In the genomic region with DNA sequence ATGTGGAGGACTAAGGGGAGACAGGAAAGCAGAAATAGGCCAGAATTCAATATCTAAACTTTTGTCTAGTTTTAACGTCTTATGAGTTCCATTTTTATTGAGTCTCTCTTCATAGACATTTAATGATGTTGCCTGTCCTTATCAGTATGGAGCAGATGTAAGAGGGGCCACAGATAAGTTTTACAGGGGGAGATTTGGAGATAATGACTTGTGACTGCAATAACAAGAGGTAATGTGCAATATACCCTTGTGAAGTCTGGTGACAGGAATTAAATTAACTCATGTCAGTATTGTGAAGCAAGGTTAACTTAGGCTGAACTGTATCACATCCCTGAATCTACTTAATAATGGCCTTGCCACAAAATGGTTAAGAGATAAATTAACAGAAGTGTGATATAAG, we compare ENCODE assay signal across 26 mouse cellular contexts.
"Had no signal": no experiment of that assay in that cellular context is flagged by ENCODE, and none has a peak within 500 bp of the region (broad histone marks: within the 10 kb centered on the region; RNA-seq: fewer than 3 reads in every experiment).

No protein-coding gene starts in this region.

- H3K4me3 ChIP-seq: embryonic facial prominence, embryonic 10.5 days; embryonic facial prominence, embryonic 12.5 days; embryonic facial prominence, embryonic 13.5 days; embryonic facial prominence, embryonic 15.5 days; erythroblast, embryonic 14.5 days; forebrain, embryonic 10.5 days; forebrain, embryonic 12.5 days; forebrain, embryonic 13.5 days; forebrain, embryonic 15.5 days; gastrocnemius, adult 2 months; heart, adult 2 months; heart, embryonic 10.5 days had no signal

- H3K27ac ChIP-seq: embryonic facial prominence, embryonic 10.5 days; embryonic facial prominence, embryonic 12.5 days; embryonic facial prominence, embryonic 13.5 days; embryonic facial prominence, embryonic 15.5 days; forebrain, embryonic 10.5 days; forebrain, embryonic 12.5 days; forebrain, embryonic 13.5 days; forebrain, embryonic 15.5 days; gastrocnemius, adult 2 months; heart, adult 2 months; heart, embryonic 10.5 days had no signal

- H3K36me3 ChIP-seq: embryonic facial prominence, embryonic 10.5 days; embryonic facial prominence, embryonic 12.5 days; embryonic facial prominence, embryonic 13.5 days; embryonic facial prominence, embryonic 15.5 days; forebrain, embryonic 10.5 days; forebrain, embryonic 12.5 days; forebrain, embryonic 15.5 days; heart, embryonic 10.5 days had no signal

- H3K4me1 ChIP-seq: embryonic facial prominence, embryonic 10.5 days; embryonic facial prominence, embryonic 12.5 days; embryonic facial prominence, embryonic 13.5 days; embryonic facial prominence, embryonic 15.5 days; forebrain, embryonic 10.5 days; forebrain, embryonic 12.5 days; forebrain, embryonic 13.5 days; forebrain, embryonic 15.5 days; heart, embryonic 10.5 days had no signal

- H3K9ac ChIP-seq: embryonic facial prominence, embryonic 12.5 days; embryonic facial prominence, embryonic 13.5 days; embryonic facial prominence, embryonic 15.5 days; forebrain, embryonic 12.5 days; forebrain, embryonic 13.5 days; forebrain, embryonic 15.5 days; forebrain, postnatal 0 days had no signal

- H3K27me3 ChIP-seq: embryonic facial prominence, embryonic 12.5 days; embryonic facial prominence, embryonic 13.5 days; embryonic facial prominence, embryonic 15.5 days; forebrain, embryonic 12.5 days; forebrain, embryonic 13.5 days; forebrain, embryonic 15.5 days had no signal

- DNase-seq: cerebellum, postnatal 10 days; cerebellum, postnatal 14 days; cerebellum, postnatal 25 days; cerebellum, postnatal 36 days; embryo, embryonic 11 days; forebrain, postnatal 0 days; gastrocnemius, adult 2 months; gastrocnemius, postnatal 10 days; gastrocnemius, postnatal 14 days; gastrocnemius, postnatal 25 days; gastrocnemius, postnatal 36 days; heart, adult 11 months; heart, adult 18-20 months; heart, adult 2 months had no signal

- H3K9me3 ChIP-seq: embryonic facial prominence, embryonic 10.5 days; embryonic facial prominence, embryonic 12.5 days; embryonic facial prominence, embryonic 13.5 days; embryonic facial prominence, embryonic 15.5 days; forebrain, embryonic 10.5 days; forebrain, embryonic 12.5 days; forebrain, embryonic 13.5 days; forebrain, embryonic 15.5 days; heart, embryonic 10.5 days had no signal

- ATAC-seq: forebrain, embryonic 13.5 days; forebrain, embryonic 14.5 days; forebrain, embryonic 15.5 days; forebrain, embryonic 16.5 days; forebrain, postnatal 0 days had no signal
